In genomic region chr1:127531723-127532122, GRCm38 (mm10) we compare ENCODE assay signal across 13 mouse cellular contexts.
DNase-seq lines count a peak whose midpoint lies in the region; ATAC-seq and TF ChIP-seq lines count a peak whose summit lies in the region.
"Had no signal": no experiment of that assay in that cellular context is flagged by ENCODE, and none has a peak within 500 bp of the region (broad histone marks: within the 10 kb centered on the region; RNA-seq: fewer than 3 reads in every experiment).

No protein-coding gene starts in this region.

- no peak overlapping the region for H3K27ac ChIP-seq in kidney, postnatal 0 days
- peak overlapping the region; percentile 72 for H3K27ac ChIP-seq in forebrain, embryonic 15.5 days (replicated peaks)
- H3K27ac ChIP-seq in hindbrain, embryonic 13.5 days: peak overlapping the region; percentile 79
- peak overlapping the region; percentile 42; the same call in 1 of the 2 replicates for H3K27ac ChIP-seq in midbrain, embryonic 15.5 days
- H3K27ac ChIP-seq: embryonic facial prominence, embryonic 13.5 days; intestine, embryonic 15.5 days; stomach, embryonic 15.5 days had no signal

- no peak for DNase-seq in kidney, postnatal 0 days (ENCODE audit: low spot score)
- no peak for DNase-seq in kidney, adult 8-10 months
- no peak for DNase-seq in spleen, postnatal 10 days (ENCODE audit: low spot score in 2 of 2)
- DNase-seq: adrenal gland, postnatal 10 days; liver, postnatal 0 days had no signal

- ATAC-seq in kidney, postnatal 0 days (replicated peaks; ENCODE audit: low FRiP score, low read depth): 0 out of 2 replicates have a peak, but pooled peaks have one; percentile 9
- ATAC-seq in forebrain, embryonic 15.5 days (replicated peaks): peak; percentile 33
- ATAC-seq in hindbrain, embryonic 13.5 days (ENCODE audit: low FRiP score): 0 out of 2 replicates have a peak, but pooled peaks have one; percentile 11
- no peak for ATAC-seq in midbrain, embryonic 15.5 days (replicated peaks)
- ATAC-seq in megakaryocyte, adult 5-6 weeks (ENCODE audit: poor library complexity, severe bottlenecking): no peak
- ATAC-seq: liver, postnatal 0 days had no signal

- no peak overlapping the region for H3K4me3 ChIP-seq in kidney, postnatal 0 days (replicated peaks; ENCODE audit: low read depth, low read length)
- H3K4me3 ChIP-seq in forebrain, embryonic 15.5 days: no peak overlapping the region
- H3K4me3 ChIP-seq in hindbrain, embryonic 13.5 days: no peak overlapping the region
- H3K4me3 ChIP-seq in midbrain, embryonic 15.5 days: no peak overlapping the region
- H3K4me3 ChIP-seq: embryonic facial prominence, embryonic 13.5 days; intestine, embryonic 15.5 days; stomach, embryonic 15.5 days had no signal

- H3K27me3 ChIP-seq in kidney, postnatal 0 days (ENCODE audit: insufficient read depth, low read length): no peaks in the 10 kb centered on the region
- H3K27me3 ChIP-seq in forebrain, embryonic 15.5 days: peaks cover 45% of the 10 kb centered on the region
- H3K27me3 ChIP-seq in hindbrain, embryonic 13.5 days: peaks cover 72% of the 10 kb centered on the region
- no peaks in the 10 kb centered on the region for H3K27me3 ChIP-seq in midbrain, embryonic 15.5 days (replicated peaks)
- H3K27me3 ChIP-seq: embryonic facial prominence, embryonic 13.5 days; intestine, embryonic 15.5 days; stomach, embryonic 15.5 days had no signal

- WGBS in kidney, postnatal 0 days: 59% methylated on average over 5 of the region's 5 CpGs
- 50% methylated on average over 5 of the region's 5 CpGs for WGBS in forebrain, embryonic 15.5 days
- 73% methylated on average over 5 of the region's 5 CpGs for WGBS in hindbrain, embryonic 13.5 days
- 75% methylated on average over 5 of the region's 5 CpGs for WGBS in midbrain, embryonic 15.5 days

- no peak for TF ChIP-seq CTCF in kidney, postnatal 0 days (IDR thresholded peaks at IDR 0.05; ENCODE audit: low read depth)

- H3K9ac ChIP-seq in kidney, postnatal 0 days (ENCODE audit: low read depth, low read length): no peak overlapping the region
- H3K9ac ChIP-seq in forebrain, embryonic 15.5 days (replicated peaks): no peak overlapping the region
- no peak overlapping the region for H3K9ac ChIP-seq in hindbrain, embryonic 13.5 days
- H3K9ac ChIP-seq in midbrain, embryonic 15.5 days: no peak overlapping the region
- H3K9ac ChIP-seq: intestine, embryonic 15.5 days; liver, postnatal 0 days; stomach, embryonic 15.5 days had no signal

- no peaks in the 10 kb centered on the region for H3K9me3 ChIP-seq in kidney, postnatal 0 days (replicated peaks; ENCODE audit: low read length)
- H3K9me3 ChIP-seq in forebrain, embryonic 15.5 days: no peaks in the 10 kb centered on the region
- H3K9me3 ChIP-seq in hindbrain, embryonic 13.5 days: no peaks in the 10 kb centered on the region
- H3K9me3 ChIP-seq in midbrain, embryonic 15.5 days: no peaks in the 10 kb centered on the region
- H3K9me3 ChIP-seq: embryonic facial prominence, embryonic 13.5 days; intestine, embryonic 15.5 days; stomach, embryonic 15.5 days had no signal

- H3K4me2 ChIP-seq in kidney, postnatal 0 days (ENCODE audit: low read length): peak overlapping the region; percentile 11; the same call in 1 of the 2 replicates
- peak overlapping the region; percentile 11; the same call in 1 of the 2 replicates for H3K4me2 ChIP-seq in forebrain, embryonic 15.5 days (replicated peaks)
- H3K4me2 ChIP-seq in hindbrain, embryonic 13.5 days: 0 out of 2 replicates have a peak overlapping the region, but pooled peaks have one; percentile 17
- H3K4me2 ChIP-seq in midbrain, embryonic 15.5 days: no peak overlapping the region
- H3K4me2 ChIP-seq: embryonic facial prominence, embryonic 13.5 days; stomach, embryonic 15.5 days had no signal

- no peaks in the 10 kb centered on the region for H3K36me3 ChIP-seq in kidney, postnatal 0 days (ENCODE audit: insufficient read depth, low read length)
- H3K36me3 ChIP-seq in forebrain, embryonic 15.5 days: no peaks in the 10 kb centered on the region
- no peaks in the 10 kb centered on the region for H3K36me3 ChIP-seq in hindbrain, embryonic 13.5 days
- H3K36me3 ChIP-seq in midbrain, embryonic 15.5 days (replicated peaks): no peaks in the 10 kb centered on the region
- H3K36me3 ChIP-seq: embryonic facial prominence, embryonic 13.5 days; G1E; intestine, embryonic 15.5 days; stomach, embryonic 15.5 days had no signal

- H3K4me1 ChIP-seq in kidney, postnatal 0 days (replicated peaks; ENCODE audit: insufficient read depth, low read length): no peaks in the 10 kb centered on the region
- peaks cover 26% of the 10 kb centered on the region for H3K4me1 ChIP-seq in forebrain, embryonic 15.5 days
- peaks cover 51% of the 10 kb centered on the region for H3K4me1 ChIP-seq in hindbrain, embryonic 13.5 days (replicated peaks)
- H3K4me1 ChIP-seq in midbrain, embryonic 15.5 days: peaks cover 24% of the 10 kb centered on the region
- H3K4me1 ChIP-seq: intestine, embryonic 15.5 days had no signal

Comparison
In these comparisons a context has a peak if more than half of its experiments do, and no peak if none do; other contexts are left out.
1. ATAC-seq: peak in kidney, postnatal 0 days (single experiment), forebrain, embryonic 15.5 days (single experiment) and hindbrain, embryonic 13.5 days (single experiment); none in midbrain, embryonic 15.5 days (single experiment) and megakaryocyte, adult 5-6 weeks (single experiment).